Mouse (Mus musculus) urinary bladder, adult 2 months (tissue): Measurements from ENCODE around the gene Emg1. TPM values are rescaled to one million over a fixed set of nuclear protein-coding genes. Genes with fewer than 3 reads are reported as not detected.

Source experiments
- polyA plus RNA-seq: library from polyadenylated mRNA; depleted of rRNA; stranded (reverse); fragments of >200 nt; gene quantifications from 2 replicates; pipeline ENCODE4 v1.2.3, GENCODE M21; 2012; rRNA removed

Emg1 gene
- polyA plus RNA-seq, 1 experiment: 84.5 TPM

Other genes with a start within 250 kb of the Emg1 start
- gene Clstn3, start 247.4 kb downstream of the Emg1 start, polyA plus RNA-seq: 1.4 and 1.6 TPM in 2 replicates
- gene C1rl, start 219.1 kb downstream of the Emg1 start, polyA plus RNA-seq: 5.0 and 6.3 TPM in 2 replicates
- 74.5 and 121 TPM in 2 replicates for gene C1ra, start 199.8 kb downstream of the Emg1 start, polyA plus RNA-seq
- gene C1s1, start 169.8 kb downstream of the Emg1 start, polyA plus RNA-seq: 327 and 369 TPM in 2 replicates
- gene C1rb, start 141.9 kb downstream of the Emg1 start, polyA plus RNA-seq: 0.08 and 0.09 TPM in 2 replicates
- gene C1s2, start 76.1 kb downstream of the Emg1 start, polyA plus RNA-seq: 0.52 and 0.57 TPM in 2 replicates
- gene Lpcat3, start 49.2 kb downstream of the Emg1 start, polyA plus RNA-seq: 84.5 and 91.6 TPM in 2 replicates
- 111 and 120 TPM in 2 replicates for gene Phb2, start 158 bp upstream of the Emg1 start, polyA plus RNA-seq
- 17.0 and 18.2 TPM in 2 replicates for gene Ptpn6, start 26.5 kb upstream of the Emg1 start, polyA plus RNA-seq
- gene Grcc10, start 29.2 kb upstream of the Emg1 start, polyA plus RNA-seq: 214 and 229 TPM in 2 replicates
- gene Gm45234, start 43.8 kb upstream of the Emg1 start, polyA plus RNA-seq: not detected in 2 replicates
- 11.3 and 32.9 TPM in 2 replicates for gene Atn1, start 44.3 kb upstream of the Emg1 start, polyA plus RNA-seq
- 20.8 and 23.4 TPM in 2 replicates for gene Eno2, start 57.5 kb upstream of the Emg1 start, polyA plus RNA-seq
- 1.2 and 1.4 TPM in 2 replicates for gene Lrrc23, start 67.5 kb upstream of the Emg1 start, polyA plus RNA-seq
- gene Spsb2, start 96.5 kb upstream of the Emg1 start, polyA plus RNA-seq: 22.3 and 24.4 TPM in 2 replicates
- gene Tpi1, start 102.1 kb upstream of the Emg1 start, polyA plus RNA-seq: 322 and 324 TPM in 2 replicates
- gene Usp5, start 117.3 kb upstream of the Emg1 start, polyA plus RNA-seq: 68.8 and 73.6 TPM in 2 replicates
- 5.0 and 5.5 TPM in 2 replicates for gene Cdca3, start 117.4 kb upstream of the Emg1 start, polyA plus RNA-seq
- gene Gnb3, start 128.1 kb upstream of the Emg1 start, polyA plus RNA-seq: 0.21 and 0.32 TPM in 2 replicates
- gene P3h3, start 145.6 kb upstream of the Emg1 start, polyA plus RNA-seq: 74.5 and 82.9 TPM in 2 replicates
- gene Gpr162, start 151.8 kb upstream of the Emg1 start, polyA plus RNA-seq: 0.94 and 0.99 TPM in 2 replicates
- gene Cd4, start 176.0 kb upstream of the Emg1 start, polyA plus RNA-seq: 1.3 and 2.1 TPM in 2 replicates
- gene Lag3, start 199.5 kb upstream of the Emg1 start, polyA plus RNA-seq: 1.3 and 1.9 TPM in 2 replicates
- gene Ptms, start 207.9 kb upstream of the Emg1 start, polyA plus RNA-seq: 807 and 1,011 TPM in 2 replicates
- 273 and 291 TPM in 2 replicates for gene Mlf2, start 219.2 kb upstream of the Emg1 start, polyA plus RNA-seq